Mouse (Mus musculus) frontal cortex, adult (tissue): ENCODE measurements around the gene Arl6ip4.

Experiments
- ATAC-seq: cut with Nextera tagmentation; 2 replicates; pipeline ENCODE4 v1.9.2; 2017; ENCODE audit warnings: mild to moderate bottlenecking, moderate library complexity, mixed read lengths; ENCODE audit not compliant: low TSS enrichment

The Arl6ip4 gene

GRCm38 (mm10) chr5:124152734-124153133 is 36.8 kb downstream of the Arl6ip4 start:
- ATAC-seq = no peak

- no peak for ATAC-seq
Observed at GRCm38 (mm10) chr5:124155943-124156342, 40.1 kb downstream of the Arl6ip4 start.

- ATAC-seq = no peak
Observed at GRCm38 (mm10) chr5:124158305-124158704, 42.4 kb downstream of the Arl6ip4 start.

GRCm38 (mm10) chr5:124159453-124159852 is 43.6 kb downstream of the Arl6ip4 start:
- no peak for ATAC-seq

GRCm38 (mm10) chr5:124161831-124162230 is 45.9 kb downstream of the Arl6ip4 start:
- no peak for ATAC-seq

- ATAC-seq = 0 out of 2 replicates have a peak, but pooled peaks have one; percentile 13
Observed at GRCm38 (mm10) chr5:124162577-124162976, 46.7 kb downstream of the Arl6ip4 start.

GRCm38 (mm10) chr5:124163445-124163844 is 47.6 kb downstream of the Arl6ip4 start:
- ATAC-seq = no peak

- ATAC-seq = peak; percentile 64
Observed at GRCm38 (mm10) chr5:124165622-124166570, 50.0 kb downstream of the Arl6ip4 start.

- no peak for ATAC-seq
Observed at GRCm38 (mm10) chr5:124166741-124167140, 50.9 kb downstream of the Arl6ip4 start.

- ATAC-seq = no peak
Observed at GRCm38 (mm10) chr5:124167621-124168020, 51.7 kb downstream of the Arl6ip4 start.
